Mouse (Mus musculus) B cell, adult 62 days (primary cell): Measurements from ENCODE around the gene Klre1. TPM values are rescaled to one million over a fixed set of nuclear protein-coding genes. Genes with fewer than 3 reads are reported as not detected.

ENCODE experiments used
- total RNA-seq: library from RNA; stranded (reverse); gene quantifications from 4 replicates; pipeline ENCODE4 v1.2.4, GENCODE M21; 2023

The Klre1 gene
- total RNA-seq: 0.86 to 2.4 TPM (median 1.0 TPM) in 4 replicates

GRCm38 (mm10) chr6:129577605-129578004 is at the start of gene Klre1:
TSS of gene Klre1 (plus strand) at chr6:129577905.

GRCm38 (mm10) chr6:129532942-129533860 is 44.5 kb upstream of the Klre1 start, which contains the start of gene Gabarapl1:
TSS of gene Gabarapl1 (plus strand) at chr6:129533160.

GRCm38 (mm10) chr6:129591508-129591907 is 13.8 kb downstream of the Klre1 start, which contains the start of gene Klrd1:
TSS of gene Klrd1 (plus strand) at chr6:129591782.

GRCm38 (mm10) chr6:129623735-129624134 is 46.0 kb downstream of the Klre1 start, which contains the start of gene Klrk1:
TSS of gene Klrk1 (minus strand) at chr6:129623864.

Other genes starting within 250 kb of the Klre1 start
- not detected in 4 replicates for gene 4922502D21Rik, start 246.1 kb upstream of the Klre1 start, total RNA-seq
- 5.8 to 8.3 TPM (median 6.3 TPM) in 4 replicates for gene Clec12a, start 235.2 kb upstream of the Klre1 start, total RNA-seq
- gene Clec12b, start 192.0 kb upstream of the Klre1 start, total RNA-seq: not detected in 4 replicates
- gene Clec1b, start 180.6 kb upstream of the Klre1 start, total RNA-seq: 0.55 to 2.1 TPM (median 0.75 TPM) in 3 of 4 replicates, not detected in the other
- 0.27 to 2.0 TPM (median 0.31 TPM) in 3 of 4 replicates, not detected in the other for gene Clec9a, start 169.0 kb upstream of the Klre1 start, total RNA-seq
- not detected in 4 replicates for gene Clec1a, start 125.9 kb upstream of the Klre1 start, total RNA-seq
- not detected in 4 replicates for gene Olr1, start 70.7 kb upstream of the Klre1 start, total RNA-seq
- gene Tmem52b, start 65.3 kb upstream of the Klre1 start, total RNA-seq: not detected in 4 replicates
- gene Gabarapl1, start 44.7 kb upstream of the Klre1 start, total RNA-seq: 12.0 to 14.6 TPM (median 13.2 TPM) in 4 replicates
- gene Klrd1, start 13.9 kb downstream of the Klre1 start, total RNA-seq: 0.70 to 3.0 TPM (median 2.2 TPM) in 4 replicates
- 0.60 to 1.1 TPM (median 0.79 TPM) in 4 replicates for gene Klrk1, start 46.0 kb downstream of the Klre1 start, total RNA-seq
- not detected in 4 replicates for gene Klrc3, start 65.4 kb downstream of the Klre1 start, total RNA-seq
- 0.47 to 0.55 TPM in 2 of 4 replicates, not detected in the others for gene Klrc2, start 82.8 kb downstream of the Klre1 start, total RNA-seq
- gene Klrc1, start 101.1 kb downstream of the Klre1 start, total RNA-seq: 1.4 to 2.0 TPM (median 1.6 TPM) in 4 replicates
- gene Klri1, start 139.2 kb downstream of the Klre1 start, total RNA-seq: 0.75 to 0.94 TPM in 2 of 4 replicates, not detected in the others
- 0.33 to 1.0 TPM (median 0.51 TPM) in 3 of 4 replicates, not detected in the other for gene Klri2, start 162.6 kb downstream of the Klre1 start, total RNA-seq
- gene Gm156, start 206.4 kb downstream of the Klre1 start, total RNA-seq: not detected in 4 replicates